Mouse (Mus musculus): ENCODE data around the gene Maml2.

GRCm38 (mm10) chr9:13535803-13536202, 238.0 kb downstream of the Maml2 start:
- TF ChIP-seq POLR2A (IDR thresholded peaks at IDR 0.05; ENCODE audit: insufficient read depth, low read depth, low read length): no peak
- TF ChIP-seq CTCF (IDR thresholded peaks at IDR 0.05; ENCODE audit: insufficient read depth, low read depth, low read length): no peak
